Mouse (Mus musculus) urinary bladder, postnatal 4 days (tissue): ENCODE results near the gene Zbtb38.

ENCODE experiments used
- DNase-seq, 2 experiments: peaks; one replicate each; pipeline ENCODE4 v3.0.0; 2021 to 2022; ENCODE audit warnings: low spot score in 2 of 2

Zbtb38 gene

DNA sequence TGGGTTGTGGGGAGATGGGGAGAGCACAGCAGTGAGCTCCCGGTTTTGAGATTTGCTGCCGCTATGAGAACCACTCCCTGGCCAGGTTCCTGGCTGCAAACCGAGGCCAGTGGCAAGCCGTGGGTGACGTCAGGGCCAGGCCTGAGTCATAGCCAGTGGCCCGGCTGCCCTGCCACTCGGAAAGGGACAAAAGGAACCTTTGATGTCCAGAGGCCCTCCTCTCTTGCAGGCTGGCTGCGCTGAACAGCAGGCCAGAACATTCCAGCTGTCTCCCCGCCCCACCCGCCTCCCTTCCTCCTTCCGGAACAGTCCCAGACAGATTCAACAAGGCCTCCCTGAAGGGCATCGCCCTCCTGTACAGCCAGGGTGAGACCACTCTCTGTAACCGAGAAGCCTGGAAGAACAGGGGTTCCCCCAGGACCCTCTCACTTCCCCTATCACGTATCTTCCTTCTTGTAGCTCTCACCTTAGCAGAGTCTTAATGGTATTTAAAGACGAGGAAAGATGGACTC lies at the start of gene Zbtb38:
TSS of gene Zbtb38 (minus strand) at position 229 of the 512 bp plus-strand sequence.
- DNase-seq = peak; percentile 61 to 70

DNA sequence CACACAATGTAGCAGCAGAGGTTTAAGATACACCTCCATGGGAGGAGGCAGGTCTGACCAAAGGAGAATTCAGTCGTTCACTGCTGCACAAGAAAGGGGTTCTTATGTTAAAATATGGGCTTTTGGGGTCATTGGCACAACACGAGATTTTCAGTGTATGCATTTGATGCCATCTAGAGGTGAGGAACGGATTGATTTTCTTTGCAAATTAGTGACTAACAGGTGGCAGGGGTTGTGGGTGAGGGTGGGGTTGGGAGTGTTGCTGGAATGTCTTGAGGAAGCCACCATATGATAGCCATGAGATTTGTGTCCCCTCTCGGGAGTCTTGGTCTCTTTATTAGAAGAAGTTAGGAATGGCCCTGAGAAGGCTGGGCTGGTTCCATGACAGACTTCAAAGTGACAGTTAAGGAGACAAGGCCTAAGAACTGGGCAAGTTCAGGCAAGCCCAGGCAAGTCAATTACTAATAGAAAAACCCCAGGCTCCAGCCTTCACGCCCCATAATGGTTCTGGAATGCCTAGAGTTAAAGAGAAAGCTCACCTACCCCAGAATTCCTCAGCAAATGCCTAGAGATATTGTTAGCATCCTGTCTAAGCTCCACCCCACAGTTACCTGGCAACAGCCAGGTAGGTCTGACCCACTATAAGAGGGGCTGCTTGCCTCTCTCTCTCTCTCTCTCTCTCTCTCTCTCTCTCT lies 47.6 kb upstream of the Zbtb38 start:
- no peak for DNase-seq

DNA sequence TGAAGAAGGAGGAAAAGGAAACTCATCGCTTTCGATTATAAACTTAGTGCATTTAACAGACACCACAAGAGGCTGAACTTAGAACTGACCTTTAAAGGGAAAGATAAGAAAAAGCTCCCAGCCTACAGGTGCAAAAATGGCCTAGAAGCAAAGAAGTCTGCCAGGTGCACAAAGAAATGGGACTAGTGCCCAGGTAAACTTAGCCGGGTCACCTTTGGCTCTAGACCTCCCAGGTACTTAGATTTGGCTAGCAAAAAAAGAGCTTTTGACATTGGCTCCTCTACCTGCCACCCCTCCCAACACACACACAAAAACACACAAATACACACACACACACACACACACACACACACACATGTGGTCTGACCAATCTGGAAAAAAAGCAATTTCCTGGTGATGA lies 44.7 kb upstream of the Zbtb38 start:
- no peak for DNase-seq

DNA sequence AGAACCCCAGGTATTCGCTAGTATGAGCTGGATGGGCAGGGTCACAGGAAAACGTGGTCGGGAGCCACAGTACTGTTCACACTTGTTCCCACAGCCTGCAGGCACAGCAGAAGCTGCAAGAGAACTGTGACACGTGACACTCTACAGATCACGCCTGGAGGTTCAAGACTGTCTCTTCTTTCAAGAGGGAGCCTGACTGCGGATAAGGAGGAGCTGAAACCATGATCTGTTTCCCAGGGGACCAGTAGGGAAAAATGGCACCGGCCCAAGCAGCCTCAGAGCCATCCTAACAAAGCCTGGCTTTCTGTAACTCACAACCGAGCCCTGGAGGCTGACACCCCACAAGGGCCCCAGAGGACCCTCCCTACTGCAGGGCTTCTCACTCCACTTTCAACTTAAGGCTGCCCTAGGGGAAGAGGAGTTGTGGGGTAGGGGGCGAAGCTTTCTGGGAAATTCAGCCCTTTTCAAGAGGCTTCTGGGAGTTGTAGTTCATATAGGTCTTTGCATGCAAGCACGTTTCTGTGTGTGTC lies 42.8 kb upstream of the Zbtb38 start:
- no peak for DNase-seq

DNA sequence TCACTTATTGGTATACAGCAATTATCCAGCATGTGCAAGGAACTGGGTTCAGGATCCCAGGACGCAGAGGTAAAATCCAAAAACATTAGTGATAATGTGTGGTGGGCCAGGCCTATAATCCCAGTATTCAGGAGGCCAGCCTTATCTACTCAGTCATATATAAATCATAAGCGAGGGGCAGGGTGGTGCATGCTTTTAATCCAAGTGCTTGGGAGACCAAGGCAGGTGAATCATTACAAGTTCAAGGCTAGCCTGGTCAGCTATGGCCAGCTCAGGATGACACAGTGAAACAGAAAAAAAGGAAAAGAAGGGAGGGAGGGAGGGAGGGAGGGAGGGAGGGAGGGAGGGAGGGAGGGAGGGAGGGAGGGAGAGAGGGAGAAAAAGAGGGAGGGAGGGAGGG lies 42.0 kb upstream of the Zbtb38 start:
- DNase-seq = no peak

DNA sequence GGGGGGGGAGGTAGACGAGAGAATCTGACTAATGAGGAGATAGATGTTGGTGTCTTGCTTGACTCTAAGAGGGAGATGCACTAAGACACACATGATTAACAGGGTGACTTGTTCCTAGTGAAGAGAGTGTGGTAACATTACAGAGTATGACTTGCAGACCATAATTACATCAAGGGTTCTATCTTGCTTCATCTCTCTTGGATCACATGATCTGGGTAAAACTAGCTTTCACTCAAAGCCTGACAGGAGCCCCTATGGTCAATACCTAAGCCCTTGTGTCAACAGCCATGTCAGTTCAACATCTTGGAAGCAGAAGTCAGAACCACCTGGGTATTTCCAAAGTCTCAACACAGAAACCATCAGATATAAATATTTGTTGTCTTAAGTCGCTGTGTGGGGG lies 39.9 kb upstream of the Zbtb38 start:
- DNase-seq = no peak

DNA sequence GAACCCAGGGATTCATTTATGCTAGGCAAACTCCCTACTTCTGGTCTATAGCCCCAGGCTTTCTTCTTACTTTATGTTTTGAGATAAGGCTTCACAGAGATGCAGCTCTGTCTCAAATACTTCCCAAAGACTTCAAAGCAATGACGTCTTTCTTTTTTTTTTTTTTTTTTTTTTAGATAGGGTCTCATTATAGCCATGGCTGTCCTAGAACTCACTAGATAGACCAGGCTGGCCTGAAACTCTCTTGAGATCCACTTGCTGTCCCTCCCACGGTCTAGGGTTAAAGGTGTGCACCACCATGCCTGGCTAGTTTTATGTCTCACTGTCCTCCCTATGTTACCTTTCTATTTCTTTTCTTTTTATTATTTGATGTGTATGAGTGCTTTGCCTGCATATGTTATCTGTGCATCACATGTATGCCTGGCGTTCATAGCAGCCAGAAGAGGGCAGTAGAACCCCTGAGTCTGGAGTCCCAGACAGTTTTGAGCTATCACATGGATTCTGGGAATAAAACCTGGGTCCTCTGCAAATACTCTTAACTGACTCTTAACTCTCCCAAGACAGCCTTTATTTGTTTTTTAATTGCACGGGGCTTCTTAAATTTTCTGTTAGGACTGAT lies 37.9 kb upstream of the Zbtb38 start:
- no peak for DNase-seq

DNA sequence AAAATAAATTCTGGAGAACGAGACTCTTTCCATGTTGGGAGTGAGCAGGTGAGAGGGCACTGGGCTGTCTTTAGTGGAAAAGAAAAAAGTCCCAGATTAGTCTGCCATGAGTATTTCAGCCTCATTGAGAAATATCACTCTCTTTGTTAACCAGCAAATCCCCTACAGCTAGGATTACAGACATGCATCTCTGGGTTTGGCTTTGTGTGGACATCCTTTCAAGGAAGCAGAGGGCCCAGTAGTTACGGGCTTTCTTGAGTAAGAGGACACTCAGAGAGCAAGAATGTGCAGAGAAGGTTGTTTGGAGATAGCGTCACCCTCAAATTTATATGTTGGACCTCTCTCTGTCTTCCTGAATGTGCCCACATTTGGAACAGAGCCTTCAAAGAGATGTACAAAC lies 37.3 kb upstream of the Zbtb38 start:
- DNase-seq = no peak

DNA sequence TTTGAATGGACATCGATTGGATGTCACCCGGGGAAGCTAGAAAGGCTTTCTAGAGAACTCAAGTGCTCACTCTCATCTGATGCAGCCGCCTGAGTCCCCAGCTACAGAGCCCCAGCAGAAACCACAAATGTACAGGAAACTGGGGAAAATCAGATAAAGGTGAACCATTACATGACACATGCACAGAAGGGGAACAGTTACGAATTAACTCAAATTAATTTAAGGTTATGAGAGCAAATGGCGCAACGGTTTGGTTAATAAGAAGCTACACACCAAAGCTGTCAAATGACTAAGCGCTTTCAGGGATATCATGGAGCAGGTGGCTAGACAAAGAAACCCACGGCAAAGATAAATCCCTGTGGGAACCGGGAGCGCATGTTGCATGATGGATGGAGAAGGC lies 35.2 kb upstream of the Zbtb38 start:
- DNase-seq = no peak

DNA sequence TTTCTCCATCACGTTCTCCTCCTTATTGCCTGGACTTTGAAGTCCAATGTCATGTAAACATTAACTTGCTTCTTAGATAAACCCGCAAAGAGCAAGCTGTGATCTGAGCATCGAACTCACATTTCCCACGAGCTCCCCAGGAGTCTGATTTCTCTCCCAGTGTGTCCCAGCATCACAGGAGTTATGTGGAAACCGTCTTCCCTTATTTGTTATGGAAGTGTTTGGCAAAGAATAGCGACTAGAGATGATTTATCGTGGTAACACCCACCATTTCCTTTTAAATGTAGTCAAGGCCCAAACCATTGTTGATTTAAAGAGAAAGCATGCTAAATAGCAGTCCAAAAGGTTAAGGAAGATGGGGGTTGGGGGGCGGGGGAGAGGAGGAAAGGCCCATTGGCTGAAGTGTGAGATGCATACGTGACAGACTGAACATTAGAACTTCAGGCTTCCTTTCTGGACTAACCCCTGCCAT lies 33.3 kb upstream of the Zbtb38 start:
- no peak for DNase-seq

DNA sequence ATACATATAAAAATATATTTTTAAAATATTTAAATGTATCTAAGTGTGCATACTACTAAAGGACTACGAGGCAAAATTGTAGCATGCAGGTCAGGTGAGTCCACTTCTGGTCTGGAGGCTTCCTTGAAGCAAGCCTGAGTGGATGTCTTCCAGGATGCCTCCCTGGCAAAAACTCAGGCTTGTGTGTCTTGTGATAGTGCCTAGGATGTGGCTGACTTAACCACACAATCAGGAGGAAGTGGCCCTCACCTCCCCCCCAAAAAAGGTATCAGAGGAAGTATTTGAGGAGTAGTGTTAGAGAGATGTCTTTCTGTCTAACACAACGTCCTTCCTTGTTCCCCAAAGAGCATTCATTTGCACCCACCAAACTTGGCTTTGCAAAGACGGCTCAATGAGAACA lies 32.6 kb upstream of the Zbtb38 start:
- DNase-seq = no peak

DNA sequence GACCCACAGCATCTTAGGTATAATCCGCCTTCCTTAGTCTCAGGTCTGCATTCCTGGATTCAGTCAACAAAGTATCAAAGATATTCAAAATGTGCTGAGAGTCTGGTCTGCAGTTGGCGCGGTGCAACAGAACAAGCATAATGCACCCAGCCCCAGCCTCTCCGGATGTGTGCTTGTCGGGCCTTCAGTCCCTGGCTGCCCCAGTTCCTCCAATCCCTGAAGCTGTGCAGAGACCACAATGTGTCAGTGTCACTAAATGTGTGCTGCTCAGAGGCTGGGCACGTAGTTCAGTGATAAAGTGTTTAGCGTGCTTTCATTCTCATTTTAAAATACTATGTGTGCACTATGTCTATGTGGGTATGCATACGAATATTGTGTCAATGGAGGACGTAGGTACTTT lies 31.0 kb upstream of the Zbtb38 start:
- no peak for DNase-seq

DNA sequence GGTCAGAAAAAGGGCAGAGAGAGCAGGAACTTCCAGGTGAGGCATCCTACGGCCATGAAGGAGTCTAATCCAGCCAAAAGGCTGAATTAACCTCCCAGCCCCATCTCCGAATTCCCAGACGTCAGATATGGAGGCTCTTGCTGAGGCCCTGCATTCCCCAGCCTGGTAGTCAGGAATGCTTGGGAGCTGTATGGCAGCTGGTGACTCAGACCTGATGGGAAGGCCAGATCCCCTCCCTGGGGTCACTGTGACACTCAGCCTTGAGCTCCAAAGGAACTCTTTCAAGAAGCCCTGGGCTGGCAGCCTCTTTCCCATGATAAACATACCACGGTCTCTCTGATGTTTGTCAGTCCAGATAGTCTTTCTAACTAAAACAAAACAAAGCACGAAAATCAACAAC lies 30.6 kb upstream of the Zbtb38 start:
- DNase-seq = no peak

DNA sequence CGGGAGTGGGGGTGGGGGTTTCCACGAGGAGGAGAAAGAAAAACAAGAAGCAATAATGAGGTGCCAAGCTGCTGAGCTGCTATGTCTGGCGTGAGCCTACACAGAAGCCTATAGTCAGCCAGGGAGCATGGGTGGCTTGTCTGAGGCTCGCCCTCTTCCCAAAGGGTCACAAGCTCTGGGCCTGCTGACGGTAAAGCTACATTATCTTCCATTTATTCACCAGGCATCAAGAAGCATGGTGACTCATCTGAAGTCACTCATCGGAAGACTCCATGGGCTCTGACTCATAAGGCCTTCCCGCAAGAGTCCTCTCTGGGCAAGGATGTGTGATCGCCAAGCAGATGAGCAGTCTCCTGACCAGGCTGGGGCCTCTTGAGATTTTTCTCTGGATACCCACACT lies 29.4 kb upstream of the Zbtb38 start:
- DNase-seq = no peak

DNA sequence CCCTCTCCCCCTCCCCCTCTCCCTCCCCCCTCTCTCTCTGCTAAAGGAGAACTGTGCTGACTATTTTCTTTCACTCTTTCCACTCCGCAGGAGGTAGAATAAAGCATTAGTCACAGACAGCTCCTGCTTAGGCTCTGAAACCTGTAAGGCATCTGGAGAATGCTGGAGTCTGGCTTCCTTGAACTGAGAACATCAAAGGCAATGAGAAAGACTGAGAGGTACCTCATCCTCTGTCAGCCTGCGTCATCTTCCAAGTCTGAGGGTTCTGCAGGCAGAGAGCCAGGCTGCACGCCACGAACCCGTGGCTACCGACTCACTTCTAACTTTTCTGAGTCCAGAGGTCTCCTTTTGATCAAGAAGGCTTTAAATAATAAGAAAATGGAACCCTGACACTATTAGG lies 20.5 kb upstream of the Zbtb38 start:
- DNase-seq = no peak

DNA sequence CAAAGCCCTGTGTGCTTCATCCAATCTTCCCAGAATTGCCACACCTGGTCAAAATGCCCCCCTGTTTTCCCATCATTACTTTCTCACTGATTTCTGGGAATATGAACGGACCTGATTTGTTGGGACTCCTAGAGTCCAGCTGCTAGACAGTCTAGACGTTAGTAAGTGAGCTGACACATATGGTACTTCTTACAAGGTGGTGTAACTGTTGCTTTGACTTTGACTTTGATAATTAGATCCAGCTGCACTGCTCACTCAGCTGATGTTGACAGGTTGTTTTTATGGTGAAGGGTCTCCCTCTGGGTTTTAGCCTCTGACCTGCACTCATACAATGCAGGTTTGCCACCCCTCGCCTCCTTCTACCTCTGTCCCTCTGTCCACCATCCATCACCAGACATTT lies 17.8 kb upstream of the Zbtb38 start:
- no peak for DNase-seq

DNA sequence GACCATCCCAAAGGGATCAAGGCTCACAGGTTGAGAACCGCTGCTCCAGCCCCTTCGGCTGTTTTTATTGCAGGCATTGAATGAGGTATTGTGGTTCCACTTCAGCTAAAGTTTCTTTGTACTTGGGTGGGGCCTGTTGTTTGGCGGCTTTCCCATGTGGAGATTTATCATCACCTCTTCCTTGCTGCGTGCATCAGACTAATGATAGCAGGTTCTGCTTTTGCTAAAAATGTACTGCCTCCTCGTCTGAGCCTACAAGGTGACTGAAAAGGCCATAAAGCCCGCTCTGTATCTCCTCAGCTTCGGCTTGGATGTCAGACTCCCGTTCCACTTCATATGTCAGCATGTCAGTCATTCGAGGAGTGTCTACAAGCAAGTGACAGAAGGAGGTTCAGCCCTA lies 17.0 kb upstream of the Zbtb38 start:
- DNase-seq = no peak

DNA sequence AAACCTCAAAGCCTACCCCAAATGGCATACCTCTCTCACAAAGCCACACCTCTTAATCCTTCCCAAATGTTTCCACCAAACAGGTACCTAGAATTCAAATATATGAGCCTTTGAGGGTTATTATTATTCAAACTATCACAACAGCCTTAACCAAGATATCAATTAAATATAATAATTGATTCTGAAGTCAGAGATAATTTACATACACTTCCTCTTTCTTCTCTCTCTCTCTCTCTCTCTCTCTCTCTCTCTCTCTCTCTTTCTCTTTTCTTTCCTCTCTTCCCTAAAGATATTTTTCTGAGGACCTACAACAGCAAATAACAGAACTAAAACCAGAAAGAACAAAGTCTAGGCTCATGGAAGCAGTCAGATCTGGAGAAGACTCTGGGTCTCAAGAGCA lies 15.2 kb upstream of the Zbtb38 start:
- no peak for DNase-seq

DNA sequence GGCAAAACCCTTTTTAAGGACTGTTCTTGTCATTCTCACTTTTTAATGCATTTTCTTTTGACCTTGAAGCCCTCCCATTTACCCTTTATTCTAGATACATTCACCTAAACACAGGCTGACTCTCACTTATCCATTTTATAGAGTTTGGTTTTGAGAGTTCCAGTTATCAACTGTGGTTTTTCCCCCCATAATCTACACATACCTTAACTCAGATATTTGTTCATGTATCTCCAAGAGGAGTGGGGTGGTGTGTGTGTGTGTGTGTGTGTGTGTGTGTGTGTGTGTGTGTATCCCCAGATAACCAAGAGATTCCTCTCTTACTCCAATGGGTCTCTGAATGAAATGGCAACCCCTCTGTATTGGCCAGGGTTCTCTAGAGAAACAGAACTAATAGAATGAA lies 13.4 kb upstream of the Zbtb38 start:
- no peak for DNase-seq

DNA sequence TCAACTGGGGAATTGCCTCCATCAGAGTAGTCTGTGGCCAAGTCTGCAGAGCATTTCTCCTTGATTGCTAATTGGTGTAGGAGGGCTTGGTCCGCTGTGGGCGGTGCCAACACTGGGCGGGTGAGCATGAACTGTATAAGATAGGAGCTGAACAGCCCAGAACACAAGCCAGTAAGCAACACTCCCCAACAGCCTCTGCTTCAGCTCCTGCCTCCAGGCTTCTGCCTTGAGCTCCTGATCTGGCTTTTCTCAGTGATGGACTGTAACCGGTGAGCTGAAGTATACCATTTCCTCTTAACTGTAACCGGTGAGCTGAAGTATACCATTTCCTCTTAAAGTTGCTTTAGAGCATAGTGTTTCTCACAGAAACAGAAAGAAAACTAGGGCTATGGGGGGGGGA lies 12.8 kb upstream of the Zbtb38 start:
- no peak for DNase-seq

DNA sequence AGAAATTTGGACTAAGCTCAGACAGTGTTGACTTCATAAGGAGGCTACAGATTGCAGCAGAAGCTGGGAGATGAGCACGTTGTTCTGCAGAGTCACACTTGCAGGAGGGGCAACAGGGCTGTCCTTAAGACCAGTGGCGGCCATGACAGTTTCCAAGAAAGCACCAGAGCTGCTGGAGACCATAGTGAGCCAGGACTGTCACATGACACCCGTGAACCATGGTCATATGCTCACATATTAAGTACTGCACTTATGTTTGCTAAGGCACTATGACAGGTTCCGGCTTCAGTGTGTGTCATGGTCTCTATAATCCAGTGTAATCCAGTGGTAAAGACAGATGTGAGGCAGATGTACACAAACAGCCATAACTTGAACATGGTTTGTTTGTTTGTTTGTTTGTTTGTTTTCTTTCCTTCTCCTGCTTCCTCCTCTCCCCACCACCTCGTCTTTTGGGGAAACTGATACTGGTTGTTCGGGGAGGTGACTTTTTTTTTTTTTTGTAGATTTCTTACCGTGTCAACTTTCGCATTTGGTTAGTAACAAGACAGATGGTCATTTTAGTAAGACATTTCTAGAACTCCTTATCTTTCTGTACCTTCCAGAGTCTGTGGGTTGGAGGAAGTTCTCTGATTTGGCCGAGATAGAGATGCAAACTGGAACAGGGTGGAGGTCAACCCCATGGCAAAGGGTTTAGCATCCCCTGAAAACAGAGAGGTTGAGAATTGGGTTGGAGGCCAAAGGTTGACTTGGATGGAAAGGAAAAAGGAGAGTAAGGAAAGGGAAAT lies 11.4 kb upstream of the Zbtb38 start:
- no peak for DNase-seq

DNA sequence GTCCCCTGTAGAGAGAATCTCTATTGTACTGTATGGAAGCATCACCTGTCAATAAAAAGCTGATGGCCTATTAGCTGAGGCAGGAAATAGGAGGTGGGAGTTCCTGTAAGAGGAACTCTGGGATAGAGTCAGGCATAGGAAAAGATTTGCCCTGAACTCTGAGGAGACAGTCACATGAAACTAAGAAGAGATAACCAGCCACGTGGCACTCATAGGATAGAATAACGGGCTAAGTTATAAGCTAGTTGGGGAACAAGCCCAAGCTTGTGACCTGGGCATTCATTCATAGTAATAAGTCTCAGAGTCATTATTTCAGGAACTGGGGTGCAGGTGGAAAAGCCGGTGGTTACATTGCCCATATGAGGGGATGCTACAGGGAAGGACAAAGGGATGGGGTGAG lies 10.4 kb upstream of the Zbtb38 start:
- DNase-seq = no peak
